Mouse (Mus musculus) heart, postnatal 4 days (tissue): ENCODE measurements around the gene Gm21760. TPM values are rescaled to one million over a fixed set of nuclear protein-coding genes. Genes with fewer than 3 reads are reported as not detected.
"Not testable (repeated sequence)": the region's sequence is repeated elsewhere in the genome, so short reads cannot be mapped to it uniquely, and the experiment has no call there.

ENCODE experiments used
- DNase-seq: peaks from one replicate; pipeline ENCODE4 v3.0.0; 2021
- total RNA-seq, 2 experiments: library from RNA; stranded (reverse); gene quantifications; 2 replicates each; pipeline ENCODE4 v1.2.3; 2021

Gm21760 gene
- not detected for total RNA-seq

DNA sequence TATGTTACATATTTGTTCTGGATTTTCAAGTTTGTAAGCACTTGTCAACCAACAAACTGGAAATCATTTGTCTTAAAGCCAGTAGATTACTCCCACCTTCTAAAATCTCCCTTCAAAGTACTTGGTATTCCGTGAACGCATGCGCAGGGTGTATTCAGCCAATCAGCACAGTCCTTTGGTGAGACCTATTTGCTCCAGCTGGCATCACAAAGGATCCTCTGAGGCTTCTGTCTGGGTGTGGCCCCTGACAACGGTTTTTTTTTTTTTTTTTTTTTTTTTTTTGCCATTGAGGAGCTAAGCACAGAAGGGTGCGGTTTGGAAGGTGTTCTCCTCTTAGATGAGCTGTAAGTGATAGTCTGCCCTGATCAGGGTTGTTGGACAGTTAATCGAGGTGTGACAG is at the start of gene Gm21760:
Gene Gm21760, plus strand, starts transcription at position 301 of the 400 bp plus-strand sequence.
- not testable (repeated sequence) for DNase-seq
